Mouse (Mus musculus): ENCODE measurements around the gene Wwtr1. TPM values are rescaled to one million over a fixed set of nuclear protein-coding genes. Genes with fewer than 3 reads are reported as not detected.

The Wwtr1 gene
- polyA plus RNA-seq, 1 experiment from 2014 or later, result 29.9 TPM

DNA sequence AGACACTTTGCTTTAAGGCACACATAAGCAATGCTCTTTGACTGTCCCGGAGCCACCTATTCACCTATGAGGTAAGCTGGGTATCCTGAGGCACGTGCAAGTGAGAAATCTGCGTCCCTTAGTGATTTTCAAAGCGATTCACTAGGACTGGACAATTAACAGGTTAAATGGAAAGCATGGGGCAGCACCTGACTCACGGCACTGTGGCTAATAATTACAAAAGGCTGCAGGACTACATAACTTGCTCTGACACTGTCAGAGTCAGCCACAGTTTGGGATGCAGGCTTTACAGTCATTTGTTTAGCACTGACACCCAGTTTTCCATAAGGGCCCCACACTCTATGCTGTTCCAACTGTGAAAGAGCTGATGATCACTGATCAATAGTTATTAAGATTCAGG lies 9.1 kb downstream of the Wwtr1 start:
- no peak for ATAC-seq (ENCODE audit: low read depth)
- Histone ChIP-seq H3K4me3 (ENCODE audit: low read length) (no peak overlapping the region), H3K4me1 (replicated peaks; ENCODE audit: control insufficient read depth, insufficient read depth, low read length) (peaks cover 6% of the 10 kb centered on the region; the same call in 1 of the 2 replicates), H3K27me3 (ENCODE audit: control insufficient read depth, insufficient read depth, low read depth, low read length) (no peaks in the 10 kb centered on the region), H3K9ac (ENCODE audit: low read length) (no peak overlapping the region), H3K9me3 (ENCODE audit: control insufficient read depth, low read length) (no peaks in the 10 kb centered on the region), H3K36me3 (ENCODE audit: control insufficient read depth, insufficient read depth, low read length) (peaks cover 28% of the 10 kb centered on the region), H3K4me2 (ENCODE audit: low read depth, low read length) (no peak overlapping the region), H3K27ac (ENCODE audit: low read length) (no peak overlapping the region)
- 74% methylated on average over 5 of the region's 5 CpGs for WGBS

GRCm38 (mm10) chr3:57563627-57564026 lies 12.1 kb downstream of the Wwtr1 start:
- Histone ChIP-seq H3K4me1 (replicated peaks; ENCODE audit: control insufficient read depth, insufficient read depth, low read length) (peaks cover 3% of the 10 kb centered on the region; the same call in 1 of the 2 replicates), H3K27ac (ENCODE audit: low read length) (no peak overlapping the region), H3K4me3 (ENCODE audit: low read length) (no peak overlapping the region), H3K4me2 (ENCODE audit: low read depth, low read length) (no peak overlapping the region), H3K36me3 (ENCODE audit: control insufficient read depth, insufficient read depth, low read length) (peaks cover 9% of the 10 kb centered on the region), H3K27me3 (ENCODE audit: control insufficient read depth, insufficient read depth, low read depth, low read length) (no peaks in the 10 kb centered on the region), H3K9me3 (ENCODE audit: control insufficient read depth, low read length) (0 out of 2 replicates have a peak, but pooled peaks cover under 1% of the 10 kb centered on the region), H3K9ac (ENCODE audit: low read length) (no peak overlapping the region)
- no peak for ATAC-seq (ENCODE audit: low read depth)
- 73% methylated on average over 5 of the region's 5 CpGs for WGBS

GRCm38 (mm10) chr3:57562996-57563506 lies 12.7 kb downstream of the Wwtr1 start:
- Histone ChIP-seq H3K27me3 (ENCODE audit: control insufficient read depth, insufficient read depth, low read depth, low read length) (no peaks in the 10 kb centered on the region), H3K4me1 (replicated peaks; ENCODE audit: control insufficient read depth, insufficient read depth, low read length) (peaks cover 3% of the 10 kb centered on the region; the same call in 1 of the 2 replicates), H3K36me3 (ENCODE audit: control insufficient read depth, insufficient read depth, low read length) (peaks cover 7% of the 10 kb centered on the region), H3K4me3 (ENCODE audit: low read length) (no peak overlapping the region), H3K9ac (ENCODE audit: low read length) (no peak overlapping the region), H3K9me3 (ENCODE audit: control insufficient read depth, low read length) (0 out of 2 replicates have a peak, but pooled peaks cover 2% of the 10 kb centered on the region), H3K4me2 (ENCODE audit: low read depth, low read length) (no peak overlapping the region), H3K27ac (ENCODE audit: low read length) (no peak overlapping the region)
- no peak for ATAC-seq (ENCODE audit: low read depth)
- WGBS, result 86% methylated on average over 6 of the region's 6 CpGs

DNA sequence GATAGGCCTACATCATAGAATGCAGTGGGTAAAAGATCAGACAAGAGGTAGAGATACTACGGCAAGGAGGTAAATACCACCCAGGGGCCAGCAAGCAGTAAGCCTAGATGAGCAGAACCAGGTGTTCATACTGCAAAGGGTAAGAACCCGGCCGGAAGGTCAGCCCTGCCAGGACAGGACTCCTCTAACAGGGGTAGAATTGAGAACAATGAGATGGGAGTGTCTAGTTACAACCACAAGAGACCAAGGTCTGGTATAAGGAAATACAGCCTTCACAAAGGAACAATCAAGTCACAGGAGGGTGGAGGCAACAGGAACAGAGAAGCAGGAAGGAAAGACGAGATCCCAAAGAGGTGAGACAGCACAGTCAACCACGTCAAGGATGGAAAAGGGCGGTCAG lies 16.9 kb downstream of the Wwtr1 start:
- no peaks in the 10 kb centered on the region for H3K4me1 ChIP-seq (replicated peaks; ENCODE audit: control insufficient read depth, insufficient read depth, low read length)
- H3K4me2 ChIP-seq (ENCODE audit: low read depth, low read length), result no peak overlapping the region
- no peak overlapping the region for H3K9ac ChIP-seq (ENCODE audit: low read length)
- no peak for ATAC-seq (ENCODE audit: low read depth)
- H3K27me3 ChIP-seq (ENCODE audit: control insufficient read depth, insufficient read depth, low read depth, low read length), result no peaks in the 10 kb centered on the region
- H3K9me3 ChIP-seq (ENCODE audit: control insufficient read depth, low read length), result 0 out of 2 replicates have a peak, but pooled peaks cover 2% of the 10 kb centered on the region
- peaks cover 7% of the 10 kb centered on the region for H3K36me3 ChIP-seq (ENCODE audit: control insufficient read depth, insufficient read depth, low read length)
- no peak overlapping the region for H3K27ac ChIP-seq (ENCODE audit: low read length)
- WGBS, result 88% methylated on average over 6 of the region's 6 CpGs
- no peak overlapping the region for H3K4me3 ChIP-seq (ENCODE audit: low read length)

- no peak for ATAC-seq (ENCODE audit: low read depth)
- H3K4me2 ChIP-seq (ENCODE audit: low read depth, low read length), result no peak overlapping the region
- H3K27me3 ChIP-seq (ENCODE audit: control insufficient read depth, insufficient read depth, low read depth, low read length), result no peaks in the 10 kb centered on the region
- H3K4me3 ChIP-seq (ENCODE audit: low read length), result no peak overlapping the region
- H3K36me3 ChIP-seq (ENCODE audit: control insufficient read depth, insufficient read depth, low read length), result peaks cover 5% of the 10 kb centered on the region
- 82% methylated on average over 4 of the region's 4 CpGs for WGBS
- no peak overlapping the region for H3K9ac ChIP-seq (ENCODE audit: low read length)
- no peaks in the 10 kb centered on the region for H3K4me1 ChIP-seq (replicated peaks; ENCODE audit: control insufficient read depth, insufficient read depth, low read length)
- H3K9me3 ChIP-seq (ENCODE audit: control insufficient read depth, low read length), result 0 out of 2 replicates have a peak, but pooled peaks cover 2% of the 10 kb centered on the region
- H3K27ac ChIP-seq (ENCODE audit: low read length), result no peak overlapping the region
Observed at GRCm38 (mm10) chr3:57557408-57557807, 18.3 kb downstream of the Wwtr1 start.

DNA sequence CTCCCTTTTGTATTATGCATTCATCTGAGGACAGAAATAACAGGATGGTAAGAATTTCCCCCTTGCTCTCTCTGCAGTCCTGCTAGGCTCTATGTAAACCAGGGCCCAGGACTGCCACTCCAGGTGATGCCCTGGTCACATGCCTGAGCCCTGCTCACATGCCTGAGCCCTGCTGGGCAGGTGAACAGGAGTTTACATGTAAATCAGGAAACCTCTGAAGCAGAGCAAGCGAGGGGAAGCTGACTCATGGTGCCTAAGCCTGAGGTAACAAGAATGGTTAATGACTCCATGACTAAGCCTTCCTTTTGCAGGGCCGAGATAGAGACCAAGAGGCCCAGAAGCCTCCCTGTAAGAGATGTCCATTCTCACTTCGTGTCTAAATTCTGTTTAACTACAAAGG lies 20.1 kb downstream of the Wwtr1 start:
- ATAC-seq (ENCODE audit: low read depth), result no peak
- H3K4me3 ChIP-seq (ENCODE audit: low read length), result no peak overlapping the region
- no peaks in the 10 kb centered on the region for H3K4me1 ChIP-seq (replicated peaks; ENCODE audit: control insufficient read depth, insufficient read depth, low read length)
- peaks cover 3% of the 10 kb centered on the region; the same call in 1 of the 2 replicates for H3K36me3 ChIP-seq (ENCODE audit: control insufficient read depth, insufficient read depth, low read length)
- H3K4me2 ChIP-seq (ENCODE audit: low read depth, low read length), result no peak overlapping the region
- H3K9ac ChIP-seq (ENCODE audit: low read length), result no peak overlapping the region
- H3K27me3 ChIP-seq (ENCODE audit: control insufficient read depth, insufficient read depth, low read depth, low read length), result no peaks in the 10 kb centered on the region
- no peak overlapping the region for H3K27ac ChIP-seq (ENCODE audit: low read length)
- H3K9me3 ChIP-seq (ENCODE audit: control insufficient read depth, low read length), result 0 out of 2 replicates have a peak, but pooled peaks cover 2% of the 10 kb centered on the region
- 56% methylated on average over 3 of the region's 3 CpGs for WGBS

DNA sequence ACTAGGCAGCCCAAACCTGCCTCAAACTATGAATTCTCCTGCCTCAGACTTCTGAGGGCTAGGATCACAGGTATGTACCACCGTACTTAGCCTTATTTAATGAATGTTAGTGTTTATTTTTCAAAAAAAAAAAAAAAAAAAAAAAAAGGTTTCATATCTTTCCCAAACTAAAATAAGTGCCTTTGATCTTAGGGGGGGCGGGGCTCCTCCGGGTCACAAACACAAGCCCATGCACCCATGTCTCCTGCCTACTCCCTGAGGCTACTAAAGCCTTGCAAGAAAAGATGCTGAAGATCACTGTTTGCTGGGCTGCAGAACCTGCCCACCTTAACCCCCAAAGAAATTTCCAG lies 20.8 kb downstream of the Wwtr1 start:
- no peak overlapping the region for H3K9ac ChIP-seq (ENCODE audit: low read length)
- H3K27me3 ChIP-seq (ENCODE audit: control insufficient read depth, insufficient read depth, low read depth, low read length), result no peaks in the 10 kb centered on the region
- ATAC-seq (ENCODE audit: low read depth), result no peak
- H3K9me3 ChIP-seq (ENCODE audit: control insufficient read depth, low read length), result 0 out of 2 replicates have a peak, but pooled peaks cover 2% of the 10 kb centered on the region
- WGBS, result 66% methylated on average over 3 of the region's 3 CpGs
- peaks cover 3% of the 10 kb centered on the region; the same call in 1 of the 2 replicates for H3K36me3 ChIP-seq (ENCODE audit: control insufficient read depth, insufficient read depth, low read length)
- no peaks in the 10 kb centered on the region for H3K4me1 ChIP-seq (replicated peaks; ENCODE audit: control insufficient read depth, insufficient read depth, low read length)
- H3K4me2 ChIP-seq (ENCODE audit: low read depth, low read length), result no peak overlapping the region
- H3K4me3 ChIP-seq (ENCODE audit: low read length), result no peak overlapping the region
- no peak overlapping the region for H3K27ac ChIP-seq (ENCODE audit: low read length)

DNA sequence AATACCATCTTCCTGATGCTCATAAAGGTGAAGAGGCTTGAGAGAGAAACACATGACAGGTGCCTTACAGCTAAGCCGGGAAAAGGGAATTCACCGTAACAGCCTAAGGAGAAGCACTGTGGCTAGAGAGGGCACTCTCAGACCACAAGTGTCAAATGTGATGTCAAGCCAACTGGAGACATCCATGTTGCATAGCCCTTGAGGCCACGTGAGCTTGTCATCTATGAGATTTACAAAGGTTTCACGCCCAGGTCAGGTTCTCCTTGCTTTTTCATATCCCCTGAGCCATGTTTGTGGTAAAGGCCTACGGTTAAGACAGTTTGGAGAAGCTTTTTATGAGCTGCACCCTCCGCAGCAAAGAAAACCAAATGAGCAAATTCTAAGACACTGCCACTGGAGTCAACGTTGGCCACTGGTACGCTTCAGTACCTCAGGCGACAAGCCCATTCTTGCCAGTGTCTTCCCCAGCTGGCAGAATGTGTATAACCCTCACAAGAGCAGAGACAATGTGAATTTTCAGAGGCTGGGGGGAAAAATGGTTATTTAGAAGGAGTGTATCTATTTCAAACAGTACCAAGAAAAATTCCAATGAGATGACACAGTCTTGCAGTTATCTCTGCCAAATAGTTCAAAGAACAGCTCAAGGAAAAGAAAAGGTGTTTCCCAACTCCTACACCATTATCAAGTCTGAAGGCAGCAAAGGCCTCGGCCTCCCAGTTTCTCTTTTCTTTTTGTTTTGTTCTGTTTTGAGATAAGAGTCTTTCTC lies 21.4 kb downstream of the Wwtr1 start:
- no peak for ATAC-seq (ENCODE audit: low read depth)
- H3K27me3 ChIP-seq (ENCODE audit: control insufficient read depth, insufficient read depth, low read depth, low read length), result no peaks in the 10 kb centered on the region
- no peak overlapping the region for H3K4me3 ChIP-seq (ENCODE audit: low read length)
- no peak overlapping the region for H3K9ac ChIP-seq (ENCODE audit: low read length)
- WGBS, result 83% methylated on average over 10 of the region's 10 CpGs
- H3K36me3 ChIP-seq (ENCODE audit: control insufficient read depth, insufficient read depth, low read length), result peaks cover 3% of the 10 kb centered on the region; the same call in 1 of the 2 replicates
- H3K9me3 ChIP-seq (ENCODE audit: control insufficient read depth, low read length), result 0 out of 2 replicates have a peak, but pooled peaks cover 2% of the 10 kb centered on the region
- no peak overlapping the region for H3K4me2 ChIP-seq (ENCODE audit: low read depth, low read length)
- no peak overlapping the region for H3K27ac ChIP-seq (ENCODE audit: low read length)
- no peaks in the 10 kb centered on the region for H3K4me1 ChIP-seq (replicated peaks; ENCODE audit: control insufficient read depth, insufficient read depth, low read length)

- H3K4me2 ChIP-seq (ENCODE audit: low read depth, low read length), result no peak overlapping the region
- no peaks in the 10 kb centered on the region for H3K9me3 ChIP-seq (ENCODE audit: control insufficient read depth, low read length)
- H3K27me3 ChIP-seq (ENCODE audit: control insufficient read depth, insufficient read depth, low read depth, low read length), result no peaks in the 10 kb centered on the region
- H3K9ac ChIP-seq (ENCODE audit: low read length), result no peak overlapping the region
- no peak for ATAC-seq (ENCODE audit: low read depth)
- WGBS, result 90% methylated on average over 5 of the region's 5 CpGs
- H3K4me3 ChIP-seq (ENCODE audit: low read length), result no peak overlapping the region
- no peak overlapping the region for H3K27ac ChIP-seq (ENCODE audit: low read length)
- H3K36me3 ChIP-seq (ENCODE audit: control insufficient read depth, insufficient read depth, low read length), result peaks cover 3% of the 10 kb centered on the region; the same call in 1 of the 2 replicates
- no peaks in the 10 kb centered on the region for H3K4me1 ChIP-seq (replicated peaks; ENCODE audit: control insufficient read depth, insufficient read depth, low read length)
Observed at GRCm38 (mm10) chr3:57553108-57553507, 22.6 kb downstream of the Wwtr1 start.

Measured in lung, embryonic 16.5 days (tissue).